Mouse (Mus musculus) limb, embryonic 10.5 days (tissue): ENCODE measurements at regions not wholly inside any gene's neighbourhood (a gene's known extent, or its start where the extent isn't known, plus 50 kb on each side); places are given as distances from the start of the nearest gene placed in this dataset.

Source experiments
- DNase-seq: peaks from one replicate; pipeline ENCODE4 v3.0.0-alpha.2; 2017; ENCODE audit warnings: low spot score
- H3K27ac ChIP-seq: fragments of 300-500 bp; sonication (generic); 2 replicates; pipeline ENCODE4 v1.5.1; 2016; ENCODE audit warnings: mild to moderate bottlenecking
- H3K27me3 ChIP-seq: fragments of 300-500 bp; sonication (generic); 2 replicates; pipeline ENCODE4 v1.6.1; 2016; ENCODE audit warnings: low read depth, mild to moderate bottlenecking; ENCODE audit not compliant: poor library complexity, severe bottlenecking
- H3K36me3 ChIP-seq: fragments of 300-500 bp; sonication (generic); 2 replicates; pipeline ENCODE4 v1.6.1; 2016; ENCODE audit warnings: mild to moderate bottlenecking, moderate library complexity
- H3K4me1 ChIP-seq: fragments of 300-500 bp; sonication (generic); 2 replicates; pipeline ENCODE4 v1.6.1; 2016
- H3K4me3 ChIP-seq: fragments of 300-500 bp; sonication (generic); 2 replicates; pipeline ENCODE4 v1.5.1; 2016; ENCODE audit warnings: mild to moderate bottlenecking, moderate library complexity
- H3K9me3 ChIP-seq: fragments of 300-500 bp; sonication (generic); replicated peaks from 2 replicates; pipeline ENCODE4 v1.6.1; 2016; ENCODE audit warnings: mild to moderate bottlenecking
- WGBS: fragments of 180-500 bp; shearing (Covaris S2); methylation state at CpG from one replicate; pipeline ENCODE4 v1.1.7; 2016; 5-methylcytosine and 5-hydroxymethylcytosine counted together

GRCm38 (mm10) chr4:10290326-10290725 lies 584.0 kb upstream of the 2610301B20Rik start:
- Histone ChIP-seq H3K36me3 (no peaks in the 10 kb centered on the region), H3K4me3 (no peak overlapping the region), H3K27ac (no peak overlapping the region), H3K9me3 (no peaks in the 10 kb centered on the region), H3K4me1 (peaks cover 7% of the 10 kb centered on the region), H3K27me3 (no peaks in the 10 kb centered on the region)
- 71% methylated on average over 3 of the region's 3 CpGs for WGBS
- no peak for DNase-seq

GRCm38 (mm10) chr4:10295012-10295530 lies 579.2 kb upstream of the 2610301B20Rik start:
- DNase-seq: no peak
- Histone ChIP-seq H3K9me3 (no peaks in the 10 kb centered on the region), H3K27me3 (no peaks in the 10 kb centered on the region), H3K36me3 (no peaks in the 10 kb centered on the region), H3K4me3 (no peak overlapping the region), H3K4me1 (peaks cover 10% of the 10 kb centered on the region), H3K27ac (no peak overlapping the region)
- 62% methylated on average over 4 of the region's 4 CpGs for WGBS

- 100% methylated on average over 1 of the region's 1 CpGs for WGBS
- Histone ChIP-seq H3K27me3 (no peaks in the 10 kb centered on the region), H3K9me3 (no peaks in the 10 kb centered on the region), H3K27ac (no peak overlapping the region), H3K4me1 (peaks cover 10% of the 10 kb centered on the region), H3K36me3 (no peaks in the 10 kb centered on the region), H3K4me3 (no peak overlapping the region)
- no peak for DNase-seq
These were observed 578.1 kb upstream of the 2610301B20Rik start for GRCm38 (mm10) chr4:10296220-10296619.

- H3K9me3 ChIP-seq: no peaks in the 10 kb centered on the region
- no peak overlapping the region for H3K4me3 ChIP-seq
- peaks cover 9% of the 10 kb centered on the region for H3K4me1 ChIP-seq
- H3K27ac ChIP-seq: no peak overlapping the region
- H3K36me3 ChIP-seq: no peaks in the 10 kb centered on the region
- H3K27me3 ChIP-seq: no peaks in the 10 kb centered on the region
- no peak for DNase-seq
- WGBS: 30% methylated on average over 5 of the region's 5 CpGs
These were observed 562.4 kb upstream of the 2610301B20Rik start for GRCm38 (mm10) chr4:10311886-10312285.

- Histone ChIP-seq H3K36me3 (no peaks in the 10 kb centered on the region), H3K9me3 (no peaks in the 10 kb centered on the region), H3K4me3 (no peak overlapping the region), H3K27ac (no peak overlapping the region), H3K27me3 (no peaks in the 10 kb centered on the region), H3K4me1 (peaks cover 9% of the 10 kb centered on the region)
- no peak for DNase-seq
- WGBS: 66% methylated on average over 4 of the region's 4 CpGs
These were observed 559.2 kb upstream of the 2610301B20Rik start for GRCm38 (mm10) chr4:10315144-10315543.

GRCm38 (mm10) chr4:10315875-10316274 lies 558.4 kb upstream of the 2610301B20Rik start:
- Histone ChIP-seq H3K27ac (no peak overlapping the region), H3K27me3 (no peaks in the 10 kb centered on the region), H3K36me3 (no peaks in the 10 kb centered on the region), H3K4me3 (no peak overlapping the region), H3K4me1 (peaks cover 9% of the 10 kb centered on the region), H3K9me3 (no peaks in the 10 kb centered on the region)
- no peak for DNase-seq
- 64% methylated on average over 3 of the region's 3 CpGs for WGBS

GRCm38 (mm10) chr4:10344147-10344546 lies 530.2 kb upstream of the 2610301B20Rik start:
- no peaks in the 10 kb centered on the region for H3K9me3 ChIP-seq
- H3K4me3 ChIP-seq: no peak overlapping the region
- H3K27ac ChIP-seq: no peak overlapping the region
- 67% methylated on average over 2 of the region's 2 CpGs for WGBS
- no peaks in the 10 kb centered on the region for H3K36me3 ChIP-seq
- no peaks in the 10 kb centered on the region for H3K4me1 ChIP-seq
- no peaks in the 10 kb centered on the region for H3K27me3 ChIP-seq
- DNase-seq: no peak

GRCm38 (mm10) chr4:10351876-10352627 lies 522.2 kb upstream of the 2610301B20Rik start:
- no peaks in the 10 kb centered on the region for H3K4me1 ChIP-seq
- 77% methylated on average over 4 of the region's 4 CpGs for WGBS
- H3K27me3 ChIP-seq: no peaks in the 10 kb centered on the region
- no peak overlapping the region for H3K27ac ChIP-seq
- H3K9me3 ChIP-seq: no peaks in the 10 kb centered on the region
- H3K4me3 ChIP-seq: no peak overlapping the region
- no peak for DNase-seq
- no peaks in the 10 kb centered on the region for H3K36me3 ChIP-seq

- Histone ChIP-seq H3K4me1 (no peaks in the 10 kb centered on the region), H3K27ac (no peak overlapping the region), H3K9me3 (no peaks in the 10 kb centered on the region), H3K27me3 (no peaks in the 10 kb centered on the region), H3K36me3 (no peaks in the 10 kb centered on the region), H3K4me3 (no peak overlapping the region)
- 80% methylated on average over 3 of the region's 3 CpGs for WGBS
- DNase-seq: no peak
These were observed 516.7 kb upstream of the 2610301B20Rik start for GRCm38 (mm10) chr4:10357572-10357971.

- 80% methylated on average over 2 of the region's 2 CpGs for WGBS
- Histone ChIP-seq H3K4me3 (no peak overlapping the region), H3K27ac (no peak overlapping the region), H3K27me3 (no peaks in the 10 kb centered on the region), H3K36me3 (no peaks in the 10 kb centered on the region), H3K4me1 (no peaks in the 10 kb centered on the region), H3K9me3 (no peaks in the 10 kb centered on the region)
- no peak for DNase-seq
These were observed 484.5 kb upstream of the 2610301B20Rik start for GRCm38 (mm10) chr4:10389790-10390189.

- no peak for DNase-seq
- Histone ChIP-seq H3K27me3 (no peaks in the 10 kb centered on the region), H3K9me3 (no peaks in the 10 kb centered on the region), H3K4me1 (no peaks in the 10 kb centered on the region), H3K27ac (no peak overlapping the region), H3K4me3 (no peak overlapping the region), H3K36me3 (no peaks in the 10 kb centered on the region)
These were observed 477.0 kb upstream of the 2610301B20Rik start for GRCm38 (mm10) chr4:10397249-10397648.

GRCm38 (mm10) chr4:10398075-10398474 lies 476.2 kb upstream of the 2610301B20Rik start:
- H3K36me3 ChIP-seq: no peaks in the 10 kb centered on the region
- no peak overlapping the region for H3K27ac ChIP-seq
- WGBS: 98% methylated on average over 2 of the region's 2 CpGs
- no peaks in the 10 kb centered on the region for H3K4me1 ChIP-seq
- DNase-seq: no peak
- no peaks in the 10 kb centered on the region for H3K9me3 ChIP-seq
- no peaks in the 10 kb centered on the region for H3K27me3 ChIP-seq
- no peak overlapping the region for H3K4me3 ChIP-seq

GRCm38 (mm10) chr4:10399649-10400048 lies 474.6 kb upstream of the 2610301B20Rik start:
- Histone ChIP-seq H3K4me1 (no peaks in the 10 kb centered on the region), H3K9me3 (no peaks in the 10 kb centered on the region), H3K36me3 (no peaks in the 10 kb centered on the region), H3K27me3 (no peaks in the 10 kb centered on the region), H3K4me3 (no peak overlapping the region), H3K27ac (no peak overlapping the region)
- no peak for DNase-seq
- 50% methylated on average over 1 of the region's 1 CpGs for WGBS

GRCm38 (mm10) chr4:10402928-10403327 lies 471.4 kb upstream of the 2610301B20Rik start:
- Histone ChIP-seq H3K4me1 (no peaks in the 10 kb centered on the region), H3K27me3 (no peaks in the 10 kb centered on the region), H3K9me3 (no peaks in the 10 kb centered on the region), H3K27ac (no peak overlapping the region), H3K4me3 (no peak overlapping the region), H3K36me3 (no peaks in the 10 kb centered on the region)
- no peak for DNase-seq
